Mouse (Mus musculus) gastrocnemius, adult 8-10 months (tissue): Measurements from ENCODE around the gene Svs1. TPM values are rescaled to one million over a fixed set of nuclear protein-coding genes. Genes with fewer than 3 reads are reported as not detected.
A peak's percentile ranks its signal among the peaks of the same experiment; 100 is the strongest.
"Not testable (repeated sequence)": the region's sequence is repeated elsewhere in the genome, so short reads cannot be mapped to it uniquely, and the experiment has no call there.

Experiments used
- DNase-seq, 2 experiments: peaks; one replicate each; pipeline ENCODE4 v3.0.0; 2022; ENCODE audit warnings: low spot score in 2 of 2
- total RNA-seq, 4 experiments: library from RNA; stranded (reverse); gene quantifications; 2 replicates each; pipeline ENCODE4 v1.2.4; 2022

Svs1 gene
- total RNA-seq, result not detected

DNA sequence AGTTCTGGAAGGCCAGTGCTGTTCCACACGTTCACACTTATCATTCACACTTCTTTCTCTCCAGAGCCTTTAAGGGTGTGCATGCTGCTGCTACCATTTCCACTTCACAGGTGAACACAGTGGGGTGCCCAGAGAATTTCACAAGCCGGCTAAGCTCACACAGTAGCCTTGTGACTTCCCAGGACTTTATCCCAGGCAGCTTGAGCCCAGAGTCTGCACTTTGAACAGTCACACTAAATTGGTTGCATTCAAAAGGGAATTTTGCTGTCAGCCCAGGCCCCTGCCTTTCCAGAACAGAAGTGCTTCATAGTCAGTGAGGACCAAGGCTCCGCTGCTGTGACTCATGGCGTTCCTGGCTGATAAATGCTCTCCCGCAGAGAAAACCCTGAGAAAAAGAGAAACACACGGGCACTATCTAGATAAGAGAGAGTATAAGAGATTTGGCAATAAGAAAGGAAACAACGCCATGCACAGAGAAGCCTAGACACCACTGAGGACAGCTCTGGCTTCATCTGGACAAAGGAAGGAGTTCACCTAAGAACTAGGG lies at the start of gene Svs1:
Gene Svs1 (plus strand): TSS at position 418 of the 547 bp plus-strand sequence.
- DNase-seq, result no peak

DNA sequence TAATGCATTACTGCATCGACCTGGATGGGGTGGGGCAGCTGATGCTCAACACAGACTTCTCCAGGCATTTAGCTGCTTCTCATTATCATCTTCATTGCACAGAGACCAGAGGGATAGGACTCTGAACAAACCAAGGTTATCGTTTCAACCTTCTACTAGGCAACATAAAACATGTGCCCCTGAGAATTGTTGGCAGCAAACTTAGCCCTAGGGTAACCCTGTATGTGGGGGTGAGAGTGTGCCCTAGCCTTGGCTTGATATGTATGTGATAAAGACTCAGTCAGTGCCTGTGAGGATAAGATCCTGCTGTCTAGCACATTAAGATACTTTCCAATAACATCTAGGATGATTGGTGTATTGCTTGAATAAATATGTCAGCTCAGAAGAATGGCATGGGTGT lies 37.1 kb upstream of the Svs1 start:
- no peak for DNase-seq

DNA sequence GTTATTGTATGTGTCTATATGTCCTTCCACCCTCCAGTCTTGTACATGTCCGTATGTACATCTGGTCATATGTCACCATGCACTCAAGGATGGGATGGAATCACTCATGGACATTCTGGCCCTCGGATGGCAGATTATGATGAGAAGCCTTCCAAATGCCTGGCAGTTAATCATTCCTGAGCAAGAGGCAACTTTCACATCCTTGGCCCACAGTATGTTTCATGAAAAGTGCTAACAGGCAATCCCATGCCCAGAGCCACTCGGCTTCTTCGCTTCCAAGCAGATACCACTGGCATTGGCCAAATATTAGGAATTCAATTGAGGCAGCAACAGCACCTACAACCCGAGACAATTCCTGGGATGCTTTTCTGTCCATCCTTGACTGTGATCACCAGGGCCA lies 36.0 kb upstream of the Svs1 start:
- DNase-seq, result no peak

DNA sequence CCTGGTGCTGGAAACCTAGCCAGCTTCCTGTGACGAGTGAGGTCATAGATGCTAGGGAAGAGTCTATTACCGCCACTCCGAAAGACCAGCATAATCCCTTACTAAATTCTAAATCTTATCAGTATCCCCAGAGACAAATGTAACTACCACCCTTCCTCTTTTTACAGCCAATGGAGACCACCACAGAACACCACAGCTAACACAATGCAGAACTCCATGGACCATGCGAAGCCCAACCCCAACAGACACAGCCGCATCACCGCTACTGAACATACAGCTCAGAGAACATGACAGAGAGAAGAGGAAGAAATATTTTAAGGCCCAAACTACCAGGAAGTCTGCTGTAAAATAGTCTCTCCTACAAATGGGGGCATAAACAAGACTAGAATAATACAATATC lies 35.0 kb upstream of the Svs1 start:
- DNase-seq, result no peak

DNA sequence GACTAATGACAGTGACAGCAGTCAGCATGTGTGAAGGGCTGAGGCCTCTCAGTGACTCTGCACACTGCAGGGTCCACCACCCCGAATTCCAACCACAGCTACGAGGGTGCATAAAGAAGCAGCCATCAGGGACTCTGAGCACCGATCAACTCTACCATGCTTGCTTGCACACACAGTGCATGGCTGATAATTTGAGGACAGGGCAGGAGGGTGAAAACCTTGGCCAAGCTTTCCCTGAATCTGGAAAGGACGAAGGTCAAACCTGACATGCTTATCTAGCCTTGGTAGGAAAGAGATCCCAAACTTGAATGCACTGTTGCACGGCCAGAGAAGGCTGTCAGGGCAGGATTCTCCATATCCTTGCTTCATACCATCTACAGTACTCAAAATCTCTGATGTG lies 33.4 kb upstream of the Svs1 start:
- no peak for DNase-seq

DNA sequence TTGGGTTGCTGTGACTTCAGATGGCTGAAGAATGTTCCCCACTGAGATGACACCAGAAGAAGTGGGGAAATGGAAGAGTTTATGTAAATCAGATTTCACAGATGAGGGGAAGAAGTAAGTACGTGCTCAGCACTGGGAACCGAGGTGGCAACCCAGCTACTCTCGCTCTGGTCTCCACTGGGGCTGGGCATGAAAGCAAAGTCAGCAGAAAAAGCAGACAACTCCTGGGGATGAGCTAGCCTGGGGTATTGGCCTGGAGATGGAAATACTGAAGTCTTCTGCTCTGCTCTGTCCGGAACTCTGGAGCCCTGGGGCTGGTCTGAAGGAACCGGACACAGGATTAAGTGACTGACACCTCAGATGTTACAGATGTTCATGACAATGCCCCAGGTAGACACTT lies 32.5 kb upstream of the Svs1 start:
- DNase-seq, result no peak

DNA sequence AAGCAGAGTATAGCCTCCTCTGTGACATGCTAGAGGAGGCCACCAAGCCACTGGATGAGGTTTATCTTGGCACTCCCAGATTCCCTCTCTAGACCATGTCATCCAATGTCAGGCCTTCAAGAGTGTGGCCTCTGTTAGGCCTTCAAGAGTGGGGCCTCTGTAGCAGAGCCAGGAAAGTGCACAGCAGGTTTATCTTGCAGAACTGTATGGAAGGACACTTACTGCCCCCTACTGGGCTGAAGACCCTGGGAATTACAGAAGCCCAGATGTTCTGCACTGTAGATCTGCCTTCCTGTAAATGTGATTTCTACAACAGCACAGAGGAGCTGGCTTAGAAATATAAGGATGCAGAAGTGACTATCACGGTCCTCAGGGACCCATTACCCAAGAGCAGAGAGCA lies 31.7 kb upstream of the Svs1 start:
- DNase-seq, result peak in 1 of 2 experiments; percentile 14

DNA sequence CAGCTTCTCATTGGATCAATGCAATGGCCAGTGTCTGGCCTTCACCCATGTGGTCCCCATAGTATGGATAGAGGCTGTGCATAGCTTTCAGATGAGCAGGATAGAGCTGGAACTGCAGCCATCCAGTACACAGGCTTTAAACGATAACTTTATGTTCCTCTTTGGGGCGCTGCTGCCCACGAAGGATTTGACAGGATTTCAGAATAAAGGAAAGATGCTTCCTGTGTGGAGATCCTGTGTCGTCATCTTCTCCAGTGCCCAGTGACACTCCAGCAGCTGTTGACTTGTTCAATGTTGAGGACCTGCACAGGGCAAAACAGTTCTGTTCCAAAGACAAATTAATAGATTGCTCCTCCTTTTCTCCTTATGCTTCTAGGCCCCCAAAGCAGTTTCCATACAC lies 29.9 kb upstream of the Svs1 start:
- DNase-seq, result no peak

DNA sequence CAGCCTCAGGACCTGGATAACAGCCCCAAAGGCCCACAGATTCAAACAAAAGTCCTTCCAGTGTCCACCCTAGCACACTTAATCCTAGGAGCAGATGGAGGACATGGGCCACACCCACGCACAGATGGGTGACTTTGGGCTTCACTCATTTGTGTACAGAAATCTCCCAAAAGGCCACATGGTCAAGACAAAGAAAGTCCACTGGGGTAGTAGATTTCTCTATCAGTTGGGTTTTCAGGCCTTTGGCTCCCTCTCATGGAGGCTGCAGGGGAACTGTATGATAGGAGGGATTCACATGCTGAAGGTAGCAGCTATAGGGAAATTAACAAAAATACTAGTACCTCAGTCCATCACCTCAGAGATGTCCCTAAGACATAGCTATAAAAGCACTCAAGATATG lies 28.6 kb upstream of the Svs1 start:
- no peak for DNase-seq

DNA sequence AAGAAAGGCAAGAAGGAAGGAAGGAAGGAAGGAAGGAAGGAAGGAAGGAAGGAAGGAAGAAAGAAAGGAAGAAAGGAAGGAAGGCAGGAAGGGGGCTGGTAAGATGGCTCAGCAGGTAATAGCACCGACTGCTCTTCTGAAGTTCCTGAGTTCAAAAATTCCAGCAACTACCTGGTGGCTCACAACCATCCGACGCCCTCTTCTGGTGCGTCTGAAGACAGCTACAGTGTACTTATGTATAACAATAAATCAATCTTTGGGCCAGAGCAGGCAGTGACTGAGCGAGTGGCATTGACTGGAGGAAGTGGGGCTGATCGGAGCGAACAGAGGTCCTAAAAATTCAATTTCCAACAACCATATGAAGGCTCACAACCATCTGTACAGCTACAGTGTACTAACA lies 27.5 kb upstream of the Svs1 start:
- DNase-seq, result not testable (repeated sequence)

DNA sequence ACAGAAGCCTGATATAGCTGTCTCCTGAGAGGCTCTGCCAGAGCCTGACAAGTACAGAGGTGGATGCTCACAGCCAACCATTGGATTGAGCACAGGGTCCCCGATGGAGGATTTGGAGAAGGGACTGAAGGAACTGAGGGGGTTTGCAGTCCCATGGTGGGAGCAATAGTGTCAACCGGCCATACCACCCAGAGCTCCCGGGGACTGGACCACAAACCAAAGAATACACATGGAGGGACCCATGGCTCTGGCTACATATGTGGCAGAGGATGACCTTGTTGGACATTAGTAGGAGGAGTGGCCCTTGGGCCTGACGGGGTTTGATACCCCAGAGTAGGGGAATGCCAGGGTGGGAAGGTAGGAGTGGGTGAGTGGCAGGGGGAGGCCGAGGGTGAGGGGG lies 20.0 kb upstream of the Svs1 start:
- DNase-seq, result not testable (repeated sequence)

DNA sequence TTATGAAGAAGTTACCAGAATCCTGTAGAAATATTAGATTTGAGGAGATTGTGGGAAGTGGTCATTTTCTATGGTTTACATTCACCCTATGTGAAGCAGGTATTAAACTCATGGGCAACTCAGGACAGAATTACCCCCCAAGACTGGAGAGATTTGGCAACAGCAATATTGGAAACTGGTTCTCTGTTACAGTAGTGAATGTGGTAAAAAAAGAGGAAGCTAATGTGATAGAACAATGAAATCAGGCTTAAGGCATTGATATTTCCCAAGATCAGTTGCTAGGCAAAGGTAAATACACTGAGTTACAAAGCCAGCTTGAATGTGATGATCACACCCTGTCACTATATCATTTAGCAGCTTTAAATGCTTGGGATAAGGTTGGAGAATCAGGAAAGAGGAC lies 18.8 kb upstream of the Svs1 start:
- no peak for DNase-seq

DNA sequence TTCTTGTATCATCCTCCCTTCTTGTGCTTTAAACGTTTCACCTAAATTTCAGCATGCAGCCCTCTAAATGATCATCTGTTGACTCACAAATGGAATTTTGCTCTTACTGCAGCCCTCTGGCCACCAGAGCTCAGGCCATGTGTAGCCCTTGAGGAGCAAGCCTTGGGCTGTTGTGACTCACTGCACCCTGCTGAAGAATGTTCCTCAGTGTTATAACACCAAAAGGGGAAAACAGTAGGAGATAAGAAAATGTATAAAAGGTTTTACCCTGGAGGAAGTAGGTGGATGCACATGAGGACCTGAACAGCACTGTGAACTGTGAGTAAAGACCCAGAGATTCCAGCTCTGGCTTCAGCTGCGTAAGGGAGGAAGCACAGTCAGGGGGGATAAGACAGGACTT lies 12.0 kb upstream of the Svs1 start, which contains the start of gene Doxl2:
Gene Doxl2 (plus strand): TSS at position 301 of the 400 bp plus-strand sequence.
- no peak for DNase-seq

DNA sequence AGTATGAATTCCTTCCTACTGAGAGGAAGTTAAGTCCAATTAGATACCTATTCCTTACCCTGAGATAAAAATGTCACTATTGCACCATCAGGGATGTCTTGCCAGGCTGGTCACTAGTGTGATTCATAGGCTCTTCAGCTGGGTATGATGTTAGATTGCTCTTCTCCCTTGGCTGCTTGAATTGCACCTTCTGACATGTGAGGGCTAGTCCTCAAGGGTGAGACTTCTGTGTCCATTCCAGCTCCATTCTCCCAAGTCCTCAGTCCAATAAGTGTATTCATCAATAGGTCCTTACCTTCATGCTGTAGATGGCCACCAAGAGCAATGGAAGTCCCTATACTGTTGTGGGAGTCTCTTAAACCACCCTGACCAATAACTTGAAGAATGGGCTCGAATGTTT lies 7.0 kb upstream of the Svs1 start:
- no peak for DNase-seq

DNA sequence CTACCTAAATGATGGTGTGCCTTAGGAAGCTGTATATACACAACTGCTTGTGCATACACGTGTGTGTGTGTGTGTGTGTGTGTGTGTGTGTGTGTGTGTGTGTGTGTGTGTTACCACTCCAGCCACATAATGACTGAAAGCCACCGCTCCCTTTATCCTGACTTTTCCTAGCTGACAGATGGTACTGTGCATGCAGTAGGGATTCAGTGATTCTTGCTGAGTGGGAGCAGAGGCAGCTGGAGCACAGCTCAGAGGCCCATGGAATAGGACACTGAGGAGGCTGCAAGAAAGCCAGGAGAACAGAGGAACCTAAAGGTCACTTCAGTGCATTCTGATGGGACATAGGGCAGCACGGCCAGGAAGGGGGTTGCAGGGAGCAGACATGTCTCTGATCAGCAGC lies 4.4 kb upstream of the Svs1 start:
- DNase-seq, result no peak

DNA sequence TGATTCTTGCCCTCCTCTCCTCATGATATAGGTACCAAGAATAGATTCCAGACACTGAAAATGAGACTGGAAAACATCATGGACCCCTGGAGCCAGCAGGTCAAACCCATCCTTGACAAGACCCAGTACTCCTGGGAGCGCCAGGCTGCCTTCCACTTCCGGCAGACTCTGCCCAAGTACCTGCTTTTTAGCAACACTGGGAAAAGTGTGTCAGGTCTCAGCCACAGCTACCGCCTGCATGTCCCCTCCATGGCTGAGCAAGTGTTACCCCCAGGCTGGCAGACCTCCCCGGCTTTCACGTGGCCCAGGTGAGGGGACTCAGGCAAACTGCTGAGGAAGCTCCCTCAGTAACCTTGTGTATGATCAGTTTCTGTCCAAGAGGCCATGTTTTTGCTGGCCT lies 3.3 kb downstream of the Svs1 start:
- DNase-seq, result no peak

DNA sequence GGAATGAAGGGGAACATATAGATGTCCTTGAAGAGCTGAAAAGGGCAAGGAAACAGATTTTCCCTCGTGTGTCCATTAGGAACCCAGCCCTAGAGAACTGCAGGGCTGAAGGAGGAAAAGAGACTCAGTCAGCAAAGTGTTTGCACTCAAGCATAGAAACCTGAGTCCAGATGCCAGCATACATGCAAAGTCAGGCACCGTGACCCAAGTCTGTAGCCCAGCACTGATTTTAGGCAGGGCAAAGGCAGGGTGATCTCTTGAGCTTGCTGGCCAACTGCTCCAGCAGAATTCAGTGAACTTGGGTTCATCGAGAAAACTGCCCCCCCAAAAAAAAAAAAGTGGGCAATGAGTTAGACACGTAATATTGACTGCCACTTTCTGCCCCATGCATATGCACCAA lies 5.3 kb downstream of the Svs1 start:
- DNase-seq, result no peak

DNA sequence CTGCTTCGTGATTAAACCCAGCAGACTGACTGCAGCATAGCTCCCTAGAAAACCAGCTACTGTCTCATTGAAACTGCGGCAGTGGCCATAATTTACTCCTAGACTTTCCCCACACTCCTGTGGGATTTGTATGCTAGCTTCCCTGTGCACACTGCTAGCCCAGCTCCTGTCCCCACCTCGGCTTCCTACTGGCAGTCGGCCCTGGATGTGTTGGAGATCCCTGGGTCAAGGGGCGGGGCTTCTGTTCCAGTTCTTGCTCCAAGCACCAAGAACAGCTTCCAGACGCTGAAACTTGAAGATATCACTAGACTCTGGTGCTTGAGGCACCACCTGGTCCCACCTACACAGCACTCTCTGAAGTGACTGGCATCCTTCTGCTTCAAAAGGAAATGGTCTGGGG lies 11.5 kb downstream of the Svs1 start:
- DNase-seq, result no peak

DNA sequence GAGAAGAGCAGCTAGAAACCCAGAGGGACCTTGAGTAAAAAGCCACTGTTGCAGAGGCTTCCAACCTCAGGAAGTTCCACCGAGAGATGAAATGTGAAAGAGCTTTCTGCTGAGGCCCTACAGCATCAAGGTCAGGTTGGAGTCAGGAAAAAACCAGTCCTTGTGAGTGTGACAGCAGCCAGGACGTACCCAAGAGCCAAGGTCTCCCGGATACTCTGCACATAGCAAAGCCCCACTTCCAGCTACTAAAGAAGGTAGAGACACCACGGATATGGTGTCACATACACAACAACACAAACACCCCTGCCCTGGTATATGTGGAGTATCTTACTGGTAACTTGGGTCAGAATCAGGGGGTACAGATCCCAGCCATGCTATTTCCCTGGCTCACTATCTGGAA lies 12.1 kb downstream of the Svs1 start:
- DNase-seq, result no peak

DNA sequence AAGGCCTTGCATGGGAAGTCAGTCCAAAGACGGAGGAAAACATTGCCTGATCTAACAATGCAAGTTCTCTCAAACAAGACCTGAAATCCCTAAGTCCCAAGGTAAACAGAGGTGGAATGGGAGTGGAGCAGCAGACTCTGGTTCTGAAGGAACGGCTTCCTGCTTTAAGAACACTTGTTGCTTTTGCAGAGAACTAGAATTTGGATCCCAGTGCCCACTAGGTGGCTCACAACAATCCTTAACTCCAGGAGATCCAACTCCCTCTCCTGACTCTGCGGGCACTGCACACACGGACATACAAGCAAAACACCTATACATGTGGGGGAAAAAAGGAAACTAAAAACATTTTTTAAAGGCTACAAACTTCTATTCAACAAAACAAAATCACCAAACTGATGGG lies 16.7 kb downstream of the Svs1 start:
- no peak for DNase-seq

DNA sequence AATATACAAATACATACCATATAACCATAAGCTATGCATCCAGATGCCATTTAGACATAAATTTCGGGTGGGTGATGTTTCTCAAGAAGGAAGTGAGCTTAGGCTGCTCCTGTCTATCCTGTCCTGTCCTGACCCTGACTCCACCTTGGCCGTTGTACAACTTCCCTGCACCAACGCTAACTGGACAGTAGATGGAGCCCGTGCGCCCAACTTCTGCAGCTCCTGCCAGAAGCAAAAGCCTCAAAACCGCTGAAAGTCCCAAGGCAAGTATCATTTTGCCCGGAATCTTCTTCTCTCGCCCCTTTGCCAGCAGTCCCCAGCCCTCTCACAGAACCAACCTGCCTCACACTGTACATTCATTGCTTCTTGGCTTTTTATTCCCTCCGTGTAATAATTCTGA lies 21.3 kb downstream of the Svs1 start:
- DNase-seq, result peak in 1 of 2 experiments; percentile 28

DNA sequence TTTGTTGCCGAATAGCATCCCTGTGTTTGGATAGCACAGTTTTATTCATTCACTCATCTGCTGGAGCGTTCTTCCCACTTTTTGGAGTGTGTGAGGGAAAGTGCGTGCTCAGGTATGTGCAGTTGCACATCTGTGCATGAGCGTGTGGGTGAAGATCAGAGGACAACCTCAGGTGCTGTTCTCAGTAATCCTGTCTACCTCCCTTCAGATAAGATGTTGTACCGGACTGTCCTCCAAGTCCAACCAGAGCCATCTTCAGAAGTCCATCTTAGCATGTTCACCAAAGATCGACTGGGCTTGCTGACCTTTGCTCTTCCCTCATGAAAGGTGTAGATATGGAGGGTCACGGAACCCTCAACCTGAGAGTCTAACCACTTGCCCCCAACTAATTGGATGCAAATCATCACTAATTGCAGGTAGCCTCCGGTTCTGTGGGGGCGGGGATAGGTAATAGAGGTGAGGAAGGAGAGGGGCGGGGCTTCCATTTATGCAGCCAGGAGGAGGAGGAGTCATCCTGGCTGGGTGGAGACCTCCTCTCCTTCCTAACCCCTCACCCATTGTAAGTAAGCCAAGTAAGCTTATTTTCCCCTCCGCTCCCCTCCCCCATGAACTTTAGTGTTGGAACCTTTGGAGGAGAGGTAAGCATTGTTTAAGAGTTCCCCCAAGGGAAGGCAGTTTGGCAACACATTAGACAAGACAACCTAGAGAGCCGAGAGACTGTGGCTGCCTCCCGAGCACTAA lies 21.9 kb downstream of the Svs1 start:
- DNase-seq, result no peak

DNA sequence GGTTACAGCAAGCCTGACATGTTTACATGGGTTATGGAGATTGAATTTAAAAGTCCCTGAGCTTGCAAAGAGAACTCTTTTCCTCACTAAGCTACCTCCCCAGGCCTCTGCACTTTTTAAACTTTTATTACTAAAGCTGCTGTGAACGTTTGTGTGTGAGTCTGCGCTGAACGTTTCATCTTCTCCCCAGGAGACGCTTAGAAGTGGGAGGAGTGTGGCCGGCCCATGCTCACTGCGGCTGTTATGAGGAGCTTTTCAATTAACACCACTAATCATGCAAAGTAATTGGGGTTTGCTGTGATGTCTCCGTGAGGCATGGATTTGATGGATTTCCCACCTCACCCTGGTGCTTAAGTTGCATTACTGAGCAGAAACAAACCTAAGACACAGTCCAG lies 22.5 kb downstream of the Svs1 start:
- DNase-seq, result no peak

DNA sequence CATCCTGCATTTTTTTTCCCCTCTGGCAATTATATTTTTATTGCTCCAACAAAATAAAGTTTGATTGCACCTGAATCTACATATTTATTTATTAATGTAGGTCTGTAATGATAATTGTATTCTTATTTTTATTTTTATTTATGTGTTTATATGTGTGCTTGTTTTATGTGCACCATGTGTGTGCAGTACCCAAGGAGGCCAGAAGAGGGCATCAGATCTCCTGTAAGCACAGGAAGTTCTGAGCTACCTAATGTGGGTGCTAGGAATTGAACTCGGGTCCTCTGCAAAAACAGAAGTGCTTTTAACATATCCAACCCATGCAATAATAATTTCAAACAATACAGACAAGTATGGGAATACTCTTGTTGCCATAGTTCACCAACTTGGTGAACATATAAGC lies 23.0 kb downstream of the Svs1 start:
- DNase-seq, result no peak
